Mouse (Mus musculus) v-Abl transformed pro-B cells (cell line): ENCODE measurements at regions not wholly inside any gene's neighbourhood (a gene's known extent, or its start where the extent isn't known, plus 50 kb on each side); places are given as distances from the start of the nearest gene placed in this dataset.
"Not testable (repeated sequence)": the region's sequence is repeated elsewhere in the genome, so short reads cannot be mapped to it uniquely, and the experiment has no call there.

Source experiments
- in situ Hi-C, 2 experiments: fragments of 400-800 bp; cut with MboI; formaldehyde crosslinking; loops; one replicate each; pipeline ENCODE4 v1.15.1; 2025; ENCODE audit not compliant: unreplicated experiment in 2 of 2

GRCm38 (mm10) chr3:40286959-40287710 lies 244.0 kb upstream of the Intu start:
- in situ Hi-C loops, result no loop called here

DNA sequence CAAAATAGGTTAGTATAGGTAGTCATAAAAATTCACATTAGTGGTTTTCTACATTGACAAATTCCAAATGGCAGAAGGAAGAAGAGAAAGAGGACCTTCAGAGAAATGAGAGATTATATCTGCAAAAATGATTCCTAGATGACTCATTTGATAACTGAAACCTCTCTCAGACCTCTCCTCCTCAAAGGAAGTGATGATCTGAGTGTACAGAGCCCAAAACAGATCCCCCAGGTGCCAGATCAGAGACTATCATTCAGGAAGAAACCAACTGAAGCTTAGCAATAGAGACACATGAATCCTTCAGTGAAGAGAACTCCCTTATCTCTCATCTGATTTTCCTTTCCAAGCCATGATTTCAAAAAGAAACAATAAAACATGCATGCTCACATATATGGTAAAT lies 234.0 kb upstream of the Intu start:
- in situ Hi-C loops, result no loop called here

DNA sequence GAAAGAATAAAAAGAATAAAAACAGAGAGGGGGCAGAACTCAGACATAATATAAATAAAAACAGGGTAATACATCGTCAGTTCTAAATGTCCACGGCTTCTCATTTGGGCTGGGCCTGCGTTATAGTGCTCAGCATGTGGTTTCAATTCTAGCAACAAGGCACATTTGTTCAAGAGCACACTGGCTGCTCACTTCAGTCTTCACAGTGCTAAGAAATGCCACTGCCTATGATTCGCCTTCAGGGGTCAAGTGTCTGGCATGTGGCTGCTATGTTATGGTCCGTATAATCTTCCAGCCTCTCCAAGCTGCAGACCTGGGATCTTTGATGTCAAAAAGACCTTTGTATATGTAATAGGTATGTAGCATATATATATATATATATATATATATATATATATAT lies 210.8 kb upstream of the Intu start:
- in situ Hi-C loops, result no loop called here

DNA sequence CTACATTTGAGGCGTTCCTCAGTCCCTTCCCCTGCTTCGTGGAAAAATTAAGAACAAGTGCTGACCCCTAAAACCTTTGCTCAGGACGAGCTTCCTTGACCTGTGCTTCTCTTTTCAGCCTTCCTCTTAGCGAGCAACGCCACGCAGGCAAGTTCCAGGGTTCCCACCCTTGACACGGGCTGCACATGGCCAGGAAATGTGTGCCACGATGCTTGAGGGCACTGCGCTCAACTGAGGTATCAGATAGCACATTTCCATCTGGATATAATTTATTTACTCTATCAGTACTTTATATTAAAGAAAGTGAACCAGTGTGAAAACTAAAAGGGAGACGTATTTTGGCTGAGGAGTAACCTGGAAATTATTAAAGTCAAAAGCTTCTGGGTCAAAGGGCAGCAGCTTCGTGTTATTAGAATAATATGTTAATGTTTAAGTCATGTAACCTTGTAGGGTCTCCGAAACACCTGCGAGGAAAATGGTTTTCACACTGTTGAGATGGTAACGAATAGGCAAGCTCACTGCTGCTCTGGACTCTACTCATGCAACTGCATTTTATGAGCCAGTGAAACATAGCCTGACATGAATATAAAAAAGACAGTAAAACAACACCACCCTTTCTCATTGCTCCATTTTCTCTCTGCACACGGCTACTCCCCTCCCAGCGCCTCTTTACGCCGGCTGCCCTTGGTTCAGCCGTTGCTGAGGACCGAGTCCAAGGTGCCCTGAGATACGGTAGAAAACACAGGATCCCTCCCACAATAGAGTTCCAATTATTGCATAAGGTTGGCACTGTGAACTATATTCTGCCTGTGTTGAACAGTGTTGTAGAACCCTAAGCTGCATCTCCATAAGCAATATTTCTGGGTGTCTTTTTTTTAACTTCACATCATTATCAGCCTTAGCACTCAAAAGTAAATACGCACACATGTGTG lies 204.9 kb upstream of the Intu start:
- in situ Hi-C loops, result no loop called here

DNA sequence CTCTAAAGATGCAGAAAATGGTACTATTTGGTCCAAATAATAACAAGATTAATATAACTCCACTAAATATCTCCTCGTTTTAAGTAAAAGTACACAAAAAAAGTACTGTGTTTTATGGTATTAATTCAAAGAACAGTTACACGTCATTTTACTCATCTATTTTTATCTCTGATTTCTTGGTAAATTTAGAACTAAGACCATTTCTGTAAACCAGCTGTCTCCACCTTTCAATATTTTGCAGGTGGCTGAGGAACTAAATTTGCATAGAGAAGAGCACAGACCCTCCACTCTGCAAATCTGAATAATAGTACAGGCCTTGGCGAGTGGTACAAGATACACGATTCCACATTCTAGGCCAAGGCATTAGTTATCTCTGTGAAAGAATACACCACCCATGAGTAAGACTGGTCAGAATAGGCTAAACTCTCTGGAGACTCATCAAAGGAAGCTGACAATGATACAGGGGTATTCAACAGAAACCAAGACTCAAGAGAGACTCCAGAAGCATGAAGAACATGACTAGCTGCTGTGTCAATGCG lies 191.5 kb upstream of the Intu start:
- in situ Hi-C loops, result no loop called here

DNA sequence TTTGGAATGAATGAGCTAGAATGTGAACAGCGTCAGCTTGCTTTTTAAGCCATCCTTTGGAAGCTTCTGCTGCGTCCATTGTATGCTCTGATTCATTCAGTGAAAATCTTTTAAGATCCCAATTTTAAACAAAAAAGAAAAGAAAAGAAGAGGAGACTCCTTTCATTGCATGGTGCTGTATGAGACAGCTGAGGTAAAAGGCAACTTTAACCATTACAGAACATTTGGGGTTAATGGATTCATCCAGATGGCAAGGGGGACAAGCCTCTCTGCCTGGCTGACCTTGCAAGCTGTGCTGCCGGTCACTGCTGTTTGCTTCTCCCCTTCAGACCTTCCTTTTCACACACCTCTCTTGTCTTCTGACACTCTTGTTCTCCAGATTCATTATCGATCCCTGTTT lies 176.0 kb upstream of the Intu start:
- in situ Hi-C loops, result no loop called here

GRCm38 (mm10) chr3:40368421-40368820 lies 162.7 kb upstream of the Intu start:
- in situ Hi-C loops, result no loop called here

DNA sequence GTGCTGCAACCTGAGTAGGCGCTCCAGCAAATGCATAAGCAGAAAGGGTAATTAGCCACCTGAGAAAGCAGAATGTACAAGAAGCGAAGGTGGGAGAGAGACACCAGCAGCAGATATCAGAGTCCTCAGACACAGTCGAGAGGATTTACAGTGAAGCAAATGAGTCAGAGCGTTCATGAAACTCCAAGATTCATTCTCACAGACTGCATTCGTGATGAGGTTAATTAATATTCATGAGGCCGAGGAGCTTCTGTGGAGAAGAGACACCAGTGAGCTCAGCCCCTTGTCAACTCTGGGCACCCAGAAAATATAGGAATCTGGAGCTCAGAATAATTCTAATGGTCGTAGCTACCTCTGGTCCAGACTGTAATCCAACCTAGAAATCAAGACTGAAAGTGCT lies 159.7 kb upstream of the Intu start:
- in situ Hi-C loops, result no loop called here

DNA sequence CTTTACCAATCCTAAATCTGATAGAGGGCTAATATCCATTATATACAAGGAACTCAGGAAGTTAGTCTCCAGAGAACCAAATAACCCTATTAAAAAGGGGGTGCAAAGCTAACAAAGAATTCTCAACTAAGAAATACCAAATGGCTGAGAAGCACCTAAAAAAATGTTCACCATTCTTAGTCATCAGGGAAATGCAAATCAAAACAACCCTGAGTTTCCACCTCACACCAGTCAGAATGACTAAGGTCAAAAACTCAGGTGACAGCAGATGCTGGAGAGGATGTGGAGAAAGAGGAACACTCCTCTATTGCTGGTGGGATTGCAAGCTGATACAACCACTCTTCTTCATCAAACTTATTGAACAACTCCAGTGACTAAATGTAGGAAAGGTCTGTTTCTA lies 154.9 kb upstream of the Intu start:
- in situ Hi-C loops, result loop anchor here in 1 of 2 experiments (25.0 kb wide), 1 partner anchor 1489 kb away; the partner anchor contains the start of gene Fat4

DNA sequence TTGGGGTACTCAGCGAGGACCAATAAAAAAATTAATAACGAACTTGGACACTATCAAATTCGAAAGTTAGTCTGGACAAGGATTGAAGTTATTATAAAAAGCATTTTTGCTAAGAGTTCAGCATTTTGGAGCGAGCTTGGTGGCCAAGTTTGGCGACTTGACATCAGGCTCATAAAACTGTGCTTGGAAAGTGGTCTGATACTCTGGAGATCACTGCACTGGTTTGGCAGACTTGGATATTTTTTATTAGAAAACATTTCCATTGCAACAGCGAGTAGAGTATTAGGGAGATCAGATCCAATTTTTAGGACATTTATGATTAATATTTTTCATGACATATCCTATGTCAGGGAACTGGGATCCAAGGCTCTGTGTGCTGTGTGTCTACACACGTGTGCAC lies 153.7 kb upstream of the Intu start:
- in situ Hi-C loops, result loop anchor here in 1 of 2 experiments (25.0 kb wide), 1 partner anchor 1490 kb away; the partner anchor contains the start of gene Fat4

DNA sequence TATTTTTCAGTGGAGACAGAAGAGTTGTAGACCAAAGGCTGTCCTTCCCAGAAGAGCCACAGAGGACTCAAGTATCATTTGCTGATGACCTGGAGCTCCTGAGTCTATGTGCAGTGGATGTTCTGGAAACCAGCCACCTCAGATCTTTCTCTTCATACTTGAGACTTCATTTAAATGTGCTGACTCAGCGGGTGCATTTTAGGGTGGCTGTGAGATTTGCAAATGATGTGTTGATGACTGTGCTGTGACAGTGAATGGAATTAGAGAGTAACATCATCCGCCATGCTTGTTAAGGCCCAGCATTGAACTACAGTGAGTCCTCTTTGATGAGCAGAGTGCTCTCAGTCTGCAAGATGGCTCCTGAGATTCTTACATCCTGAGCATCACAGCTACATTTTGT lies 152.0 kb upstream of the Intu start:
- in situ Hi-C loops, result loop anchor here in 1 of 2 experiments (25.0 kb wide), 1 partner anchor 1492 kb away; the partner anchor contains the start of gene Fat4

DNA sequence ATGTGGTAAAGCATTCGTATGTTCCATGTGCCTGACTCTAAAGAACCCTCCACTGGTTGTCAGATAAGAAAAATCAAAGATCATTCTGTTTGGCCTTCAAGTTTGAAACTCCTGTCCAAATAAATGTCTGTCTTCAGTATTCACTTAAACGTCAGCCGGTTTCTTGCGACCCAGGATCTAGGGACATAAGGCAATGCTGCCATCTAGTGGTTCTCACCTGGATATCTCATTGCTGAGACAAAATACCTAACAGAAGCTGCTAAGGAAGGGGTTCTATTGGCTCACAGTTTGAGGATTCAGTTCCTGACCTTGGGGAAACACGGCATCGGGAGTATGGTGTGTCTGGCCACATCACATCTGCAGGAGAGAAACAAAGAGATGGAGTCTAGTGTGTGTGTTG lies 139.5 kb upstream of the Intu start:
- in situ Hi-C loops, result loop anchor here in 1 of 2 experiments (25.0 kb wide), 1 partner anchor 1504 kb away; the partner anchor contains the start of gene Fat4

- in situ Hi-C loops, result loop anchor here in 1 of 2 experiments (25.0 kb wide), 1 partner anchor 1511 kb away; the partner anchor contains the start of gene Fat4
Observed at GRCm38 (mm10) chr3:40398184-40398583, 132.9 kb upstream of the Intu start.

GRCm38 (mm10) chr3:40403402-40403801 lies 127.7 kb upstream of the Intu start:
- in situ Hi-C loops, result no loop called here

DNA sequence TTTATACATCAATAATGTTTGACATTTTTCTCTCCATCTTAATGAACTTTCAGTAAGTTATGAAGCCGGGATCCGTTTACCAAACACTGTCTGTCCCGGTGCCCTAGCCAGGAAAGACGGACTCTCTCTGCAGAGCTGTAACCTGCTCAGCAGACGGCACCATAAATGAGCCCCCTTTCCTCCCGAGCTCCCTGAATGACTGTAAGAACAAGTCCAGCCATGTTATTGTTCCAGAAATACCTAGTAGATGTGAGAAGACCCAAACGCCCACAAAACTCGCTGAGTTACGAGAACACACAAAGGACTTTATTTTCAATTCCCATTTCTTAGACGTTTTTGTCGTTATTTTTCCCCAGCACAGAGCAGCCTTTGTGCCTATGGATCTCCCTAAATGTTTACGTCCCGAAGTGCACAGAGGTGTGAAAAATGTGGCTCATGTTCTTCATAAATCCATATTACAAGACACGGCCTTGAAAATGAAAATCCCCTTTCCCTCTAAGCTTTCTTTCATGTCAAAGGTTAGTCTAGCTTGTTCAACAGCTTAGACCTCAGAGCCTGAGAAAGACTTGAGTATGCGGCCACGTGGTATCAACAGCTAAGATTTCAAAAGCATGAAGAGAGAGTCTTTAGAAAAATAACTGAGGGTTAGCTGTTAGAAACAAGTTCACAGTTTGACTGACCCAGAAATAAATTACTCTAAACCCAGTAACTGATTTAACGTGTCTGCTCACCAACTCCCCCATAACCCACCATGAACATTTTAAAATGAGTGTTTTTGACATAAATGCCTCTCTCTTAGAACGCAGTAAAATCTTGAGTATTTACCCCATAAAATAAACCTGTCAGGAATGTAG lies 125.8 kb upstream of the Intu start:
- in situ Hi-C loops, result no loop called here

DNA sequence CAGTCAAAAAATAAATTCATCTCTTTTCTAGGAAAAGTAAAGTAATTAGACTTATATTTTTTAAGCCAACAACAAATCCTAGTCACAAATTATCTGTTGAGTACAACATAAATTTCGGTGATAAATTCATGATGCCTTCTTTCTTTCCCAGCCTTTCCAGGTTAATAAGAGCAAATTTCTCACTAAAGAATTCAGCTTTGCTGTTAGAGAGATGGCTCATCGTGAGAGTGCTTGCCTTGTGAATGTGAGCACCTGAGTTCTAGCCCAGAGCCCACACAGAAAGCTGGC lies 125.2 kb upstream of the Intu start:
- in situ Hi-C loops, result no loop called here

GRCm38 (mm10) chr3:40408921-40409488 lies 122.1 kb upstream of the Intu start:
- in situ Hi-C loops, result no loop called here

DNA sequence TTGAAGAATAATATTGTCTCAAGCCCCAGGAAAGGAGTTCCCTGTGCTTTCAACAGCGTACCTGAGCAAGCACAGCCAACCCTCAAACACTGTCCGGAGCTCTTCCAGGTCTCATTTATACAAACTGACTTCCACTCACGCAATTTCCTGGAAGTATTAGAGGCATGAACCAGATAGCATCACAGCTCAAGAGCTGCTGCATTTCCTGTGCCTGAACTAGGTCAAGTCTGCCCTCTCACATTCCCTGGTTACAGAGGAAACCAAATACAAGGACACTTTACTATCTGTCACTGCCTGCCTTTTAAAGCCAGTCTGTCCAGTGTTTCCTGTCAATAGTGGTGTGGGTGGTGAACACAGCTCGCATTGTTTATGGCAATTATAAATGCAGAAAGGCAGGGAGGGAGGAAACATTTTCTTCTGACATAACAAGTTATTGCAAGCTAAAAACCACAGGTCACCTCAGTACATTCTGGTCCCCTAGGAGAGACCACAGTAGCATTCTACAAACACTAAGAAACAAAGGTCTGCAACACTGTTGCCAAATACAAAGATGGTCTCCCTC lies 120.3 kb upstream of the Intu start:
- in situ Hi-C loops, result no loop called here

DNA sequence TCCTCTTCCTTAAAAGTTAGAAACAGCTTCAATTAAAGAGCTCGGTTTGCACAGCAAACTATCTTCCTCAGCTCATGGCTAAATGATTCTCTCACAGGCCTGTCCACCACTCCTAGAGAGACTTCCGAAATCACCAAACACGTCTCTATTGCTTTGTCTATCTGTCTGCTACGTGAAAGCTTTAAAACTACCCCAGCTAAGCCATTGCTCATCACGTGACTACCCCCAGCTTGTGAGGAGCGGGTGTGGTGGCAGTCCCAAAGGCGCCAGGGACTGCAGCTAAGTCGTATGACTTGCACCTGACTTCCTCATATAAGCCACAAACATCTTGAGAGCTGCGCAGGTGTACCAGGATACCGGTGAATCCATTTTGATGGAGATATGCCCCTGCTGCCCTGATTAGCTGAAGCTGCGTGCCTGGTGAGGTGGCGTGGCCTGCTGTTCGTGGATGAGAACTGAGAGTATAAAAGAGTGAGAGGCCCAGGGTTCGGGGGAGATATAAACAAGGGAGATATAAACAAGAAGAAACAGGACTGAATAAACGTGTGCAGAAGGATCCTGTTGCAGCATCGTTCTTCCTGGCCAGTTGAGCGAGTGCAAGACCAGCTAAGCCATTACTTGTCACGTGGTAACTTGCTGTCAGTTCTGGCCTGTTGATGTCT lies 105.8 kb upstream of the Intu start:
- in situ Hi-C loops, result not testable (repeated sequence)
